Mouse (Mus musculus) cortical plate, adult 2 months (tissue): ENCODE measurements around the gene Dagla.

ENCODE experiments used
- CTCF ChIP-seq: fragments of 200-500 bp; IDR thresholded peaks from 2 replicates; pipeline ENCODE4 v1.5.1; 2011; ENCODE audit warnings: mild to moderate bottlenecking, control low read depth, low read length; ENCODE audit not compliant: insufficient read depth; ENCODE audit errors: extremely low read depth
- POLR2A ChIP-seq: fragments of 200-500 bp; IDR thresholded peaks from 2 replicates; pipeline ENCODE4 v1.6.1; 2011; ENCODE audit warnings: mild to moderate bottlenecking, low read length, control low read depth; ENCODE audit not compliant: insufficient read depth; ENCODE audit errors: extremely low read depth

GRCm38 (mm10) chr19:10270356-10270755 lies 34.3 kb downstream of the Dagla start:
- TF ChIP-seq POLR2A (no peak), CTCF (no peak)
